Mouse (Mus musculus) frontal cortex, postnatal 10 days (tissue): ENCODE measurements around the gene Slc9a3r1.

Experiments used
- DNase-seq, 2 experiments: peaks; one replicate each; pipeline ENCODE4 v3.0.0; 2022; ENCODE audit warnings: low spot score in 2 of 2, mixed read lengths in 1 of 2

Slc9a3r1 gene

DNA sequence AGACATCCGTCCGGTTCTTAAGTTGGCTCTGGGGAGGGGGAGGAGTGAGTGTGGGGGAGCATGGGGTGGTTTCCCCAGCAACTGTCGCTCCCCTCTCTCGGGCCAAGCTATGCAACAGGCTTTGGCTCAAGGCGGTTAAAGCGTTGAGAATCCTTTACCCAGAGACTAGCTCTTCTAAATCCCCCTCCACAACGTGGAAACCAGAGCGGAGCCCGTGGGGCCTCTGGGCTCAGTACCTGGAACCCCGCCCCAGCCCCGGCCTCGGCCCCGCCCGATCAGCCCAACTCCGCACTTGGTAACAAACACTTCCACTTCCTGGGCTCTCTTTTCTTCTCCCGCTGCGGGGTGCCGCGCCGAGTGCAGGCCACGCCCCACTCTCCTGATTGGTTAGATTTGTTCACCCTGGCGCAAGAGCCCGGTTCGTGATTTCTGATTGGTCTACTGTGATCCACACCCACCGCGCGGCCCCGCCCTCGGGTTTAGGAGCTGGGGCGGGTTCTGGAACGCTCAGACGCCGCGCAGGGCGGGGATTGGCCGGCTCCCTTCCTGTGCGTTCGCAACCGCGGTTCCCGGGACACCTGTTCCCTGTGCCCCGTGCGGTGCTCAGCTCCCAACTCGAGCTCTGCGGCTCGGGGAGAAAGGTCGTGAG lies at the start of gene Slc9a3r1:
Slc9a3r1 (plus strand) TSS at position 510 of the 649 bp plus-strand sequence.
- peak; percentile 91 to 92 for DNase-seq

DNA sequence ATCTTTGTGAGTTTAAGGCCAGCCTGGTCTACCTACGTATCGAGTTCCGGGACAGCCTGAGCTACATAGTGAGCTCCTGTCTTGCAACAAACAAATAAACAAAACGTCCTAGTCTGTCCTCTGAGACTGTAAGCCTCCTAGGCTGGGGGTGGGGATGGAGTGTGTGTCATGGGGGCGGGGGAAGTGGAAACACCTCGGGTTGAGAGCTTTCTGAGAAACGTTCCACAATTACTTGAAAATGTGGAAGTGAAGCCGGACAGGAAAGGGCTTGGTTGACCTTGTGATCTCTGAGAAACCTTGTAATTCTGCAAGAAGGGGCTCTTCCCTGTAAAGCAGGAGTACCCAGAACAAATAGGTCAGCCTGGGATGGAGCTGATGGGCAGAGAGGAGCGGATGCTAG lies 43.7 kb upstream of the Slc9a3r1 start:
- no peak for DNase-seq

- DNase-seq, result no peak
Observed at GRCm38 (mm10) chr11:115128483-115128882, 34.7 kb upstream of the Slc9a3r1 start.

GRCm38 (mm10) chr11:115129508-115130126 lies 33.5 kb upstream of the Slc9a3r1 start:
- no peak for DNase-seq

GRCm38 (mm10) chr11:115131768-115132381 lies 31.3 kb upstream of the Slc9a3r1 start:
- no peak for DNase-seq

GRCm38 (mm10) chr11:115133800-115134199 lies 29.3 kb upstream of the Slc9a3r1 start, which contains the start of gene Cd300lf:
TSS of gene Cd300lf (minus strand) at chr11:115133992.
- DNase-seq, result no peak

DNA sequence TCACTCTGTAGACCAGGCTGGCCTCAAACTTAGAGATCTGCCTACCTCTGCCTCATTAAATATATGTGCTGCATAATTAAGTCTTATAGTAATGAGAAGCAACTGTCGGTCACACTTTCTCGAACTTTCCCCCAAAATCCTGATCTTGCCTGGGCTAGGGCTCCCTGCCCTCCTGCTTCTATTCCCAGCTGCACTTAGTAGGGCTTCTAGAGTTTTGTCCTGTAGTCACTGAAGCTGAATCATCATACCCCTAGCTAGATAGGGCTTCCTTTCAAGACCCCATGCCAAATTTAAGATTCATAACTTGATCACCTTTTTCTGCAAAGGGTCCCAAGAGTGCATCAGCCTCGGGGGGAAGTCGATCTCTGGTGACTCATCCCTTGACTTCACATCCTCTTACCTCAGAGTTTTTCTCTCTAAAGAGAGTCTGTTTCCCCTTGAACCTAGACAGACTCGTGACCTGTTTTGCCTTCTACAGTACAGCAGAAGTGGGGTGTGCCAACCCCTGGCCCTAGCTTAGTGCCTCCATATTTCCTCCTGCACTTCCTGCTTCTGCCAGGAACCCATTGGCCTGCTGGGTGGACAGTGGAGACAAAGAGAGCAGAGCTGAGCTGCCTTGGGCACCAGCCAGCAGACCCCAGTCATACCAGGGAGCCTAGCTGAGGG lies 24.4 kb upstream of the Slc9a3r1 start:
- no peak for DNase-seq

GRCm38 (mm10) chr11:115141970-115142369 lies 21.2 kb upstream of the Slc9a3r1 start:
- no peak for DNase-seq

- DNase-seq, result no peak
Observed at GRCm38 (mm10) chr11:115147813-115148212, 15.3 kb upstream of the Slc9a3r1 start.

GRCm38 (mm10) chr11:115150741-115151254 lies 12.3 kb upstream of the Slc9a3r1 start:
- DNase-seq, result no peak

GRCm38 (mm10) chr11:115151755-115152429 lies 11.2 kb upstream of the Slc9a3r1 start:
- DNase-seq, result peak in 1 of 2 experiments; percentile 44

GRCm38 (mm10) chr11:115153088-115153487 lies 10.1 kb upstream of the Slc9a3r1 start:
- no peak for DNase-seq

DNA sequence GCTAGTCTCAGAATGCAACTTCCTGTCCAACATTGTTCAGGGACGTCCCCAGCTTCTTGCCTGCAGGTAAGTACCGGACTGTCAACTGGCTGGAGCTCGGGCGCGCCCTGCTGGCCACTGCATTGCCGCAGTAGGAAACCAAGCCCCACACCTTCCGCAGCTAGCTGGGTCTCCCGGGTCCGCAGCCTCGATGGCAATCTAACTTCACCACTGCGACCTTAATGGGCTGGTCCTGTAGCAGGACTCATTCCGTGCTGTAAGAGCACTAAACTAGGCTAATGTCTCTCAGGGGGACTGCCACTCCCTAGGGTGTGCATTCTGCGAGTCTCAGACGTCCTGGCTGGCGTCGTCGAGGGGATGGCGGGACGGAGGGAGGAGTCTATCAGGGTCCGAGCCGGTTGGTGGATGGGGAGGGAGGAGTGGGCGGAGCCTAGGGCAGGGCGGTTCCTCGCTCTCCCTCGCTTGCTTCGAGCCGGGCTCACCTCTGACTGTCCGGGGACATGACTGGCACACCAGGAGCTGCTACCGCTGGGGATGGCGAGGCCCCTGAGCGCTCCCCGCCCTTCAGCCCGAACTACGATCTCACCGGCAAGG lies 9.3 kb upstream of the Slc9a3r1 start:
- peak in 1 of 2 experiments; percentile 57 for DNase-seq

- no peak for DNase-seq
Observed at GRCm38 (mm10) chr11:115155053-115155634, 8.0 kb upstream of the Slc9a3r1 start.

DNA sequence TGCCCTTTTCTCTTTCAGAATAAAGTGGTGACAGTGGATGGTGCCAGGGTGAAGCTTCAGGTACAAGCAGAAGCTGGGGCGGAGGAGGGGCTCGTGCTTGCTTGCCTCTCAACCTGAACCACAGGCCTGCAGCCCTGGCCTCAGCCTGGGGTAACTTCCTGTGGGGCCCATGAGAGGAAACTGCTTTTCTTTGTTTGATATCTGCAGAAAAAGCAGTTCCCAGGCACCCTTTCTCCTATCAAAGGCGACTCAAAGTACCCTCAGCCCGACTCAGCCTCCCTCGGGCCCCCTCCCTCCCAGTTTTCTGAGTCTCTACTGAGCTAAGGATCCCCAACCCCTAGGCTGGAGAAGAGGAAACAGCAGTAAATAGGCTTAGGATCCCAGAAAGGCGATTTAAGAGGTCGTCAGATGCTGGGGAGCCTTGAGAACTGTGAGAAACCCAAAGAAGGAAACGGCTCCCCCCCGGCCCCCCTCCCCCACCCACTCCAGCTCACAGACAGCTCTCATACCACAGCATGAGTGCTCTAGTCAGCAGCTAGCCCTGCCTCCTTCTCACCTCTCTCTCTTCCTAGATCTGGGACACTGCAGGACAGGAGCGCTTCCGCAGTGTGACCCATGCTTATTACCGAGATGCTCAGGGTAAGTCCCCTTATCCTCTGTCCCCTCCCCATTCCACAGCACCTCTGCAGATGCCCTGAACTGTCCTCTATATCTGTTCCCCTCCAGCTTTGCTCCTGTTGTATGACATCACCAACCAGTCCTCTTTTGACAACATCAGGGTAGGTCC lies 5.0 kb upstream of the Slc9a3r1 start:
- DNase-seq, result no peak

DNA sequence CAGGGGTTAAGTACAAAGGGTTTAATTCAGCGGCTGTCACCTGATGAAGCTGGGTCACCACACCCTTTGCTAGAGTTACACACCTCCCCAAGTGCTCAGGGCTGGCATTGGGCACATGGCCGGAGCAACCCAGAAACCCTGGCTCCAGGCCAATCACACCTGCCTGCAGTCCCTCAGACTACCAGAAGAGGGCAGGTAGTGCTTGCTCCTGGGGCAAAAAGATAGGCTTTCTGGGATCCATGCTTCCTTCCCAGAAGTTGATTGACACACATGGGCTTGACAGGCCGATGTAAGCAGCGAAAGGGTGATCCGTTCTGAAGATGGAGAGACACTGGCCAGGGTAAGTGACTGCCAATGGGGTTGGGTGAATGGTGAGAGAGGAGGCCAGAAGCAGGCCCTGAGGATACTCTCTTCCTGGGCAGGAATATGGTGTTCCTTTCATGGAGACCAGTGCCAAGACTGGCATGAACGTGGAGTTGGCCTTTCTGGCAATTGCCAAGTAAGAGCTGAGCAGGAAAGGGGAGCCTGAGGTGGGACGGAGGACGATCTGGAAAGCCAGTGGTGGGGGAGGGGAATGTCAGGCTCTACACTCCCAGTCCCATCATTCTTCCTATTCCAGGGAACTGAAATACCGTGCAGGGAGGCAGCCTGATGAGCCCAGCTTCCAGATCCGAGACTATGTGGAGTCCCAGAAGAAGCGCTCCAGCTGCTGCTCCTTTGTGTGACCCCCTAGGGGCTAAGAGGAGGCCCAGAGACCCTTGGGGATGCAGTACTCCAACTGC lies 2.9 kb upstream of the Slc9a3r1 start:
- DNase-seq, result peak in 1 of 2 experiments; percentile 58

DNA sequence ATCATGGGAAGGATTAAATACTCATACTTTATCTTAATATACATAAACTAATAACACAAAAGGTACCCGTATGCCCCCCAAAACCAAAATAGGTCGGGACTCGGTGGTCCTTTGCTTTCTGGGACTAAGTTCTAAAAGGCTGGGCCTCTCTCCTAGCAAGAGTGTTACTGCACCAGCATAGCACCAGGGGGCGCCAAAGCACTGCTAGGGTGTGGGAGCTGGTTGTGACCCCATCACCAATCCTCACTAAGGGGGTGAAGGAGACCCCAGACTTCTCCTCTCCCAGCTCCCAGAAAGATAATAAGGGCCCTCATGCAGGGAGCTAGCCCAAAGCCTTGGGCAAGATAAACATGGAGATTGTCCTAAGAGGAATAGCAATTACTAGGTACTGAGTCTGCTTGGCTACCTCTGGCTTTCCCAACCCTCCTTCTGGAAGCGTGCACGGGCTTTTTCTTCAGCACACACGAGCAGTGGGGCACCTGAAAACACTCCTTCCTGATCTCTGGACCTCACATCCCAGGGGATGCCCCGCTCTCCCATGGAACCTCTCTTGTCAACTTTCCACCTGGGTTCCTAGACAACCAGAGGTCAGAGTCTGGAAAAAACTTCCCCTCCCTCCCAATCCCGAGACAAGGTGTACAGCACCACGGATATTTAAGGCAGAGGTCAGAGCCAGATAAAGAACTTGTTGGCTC lies 2.1 kb upstream of the Slc9a3r1 start:
- peak in 1 of 2 experiments; percentile 73 for DNase-seq

DNA sequence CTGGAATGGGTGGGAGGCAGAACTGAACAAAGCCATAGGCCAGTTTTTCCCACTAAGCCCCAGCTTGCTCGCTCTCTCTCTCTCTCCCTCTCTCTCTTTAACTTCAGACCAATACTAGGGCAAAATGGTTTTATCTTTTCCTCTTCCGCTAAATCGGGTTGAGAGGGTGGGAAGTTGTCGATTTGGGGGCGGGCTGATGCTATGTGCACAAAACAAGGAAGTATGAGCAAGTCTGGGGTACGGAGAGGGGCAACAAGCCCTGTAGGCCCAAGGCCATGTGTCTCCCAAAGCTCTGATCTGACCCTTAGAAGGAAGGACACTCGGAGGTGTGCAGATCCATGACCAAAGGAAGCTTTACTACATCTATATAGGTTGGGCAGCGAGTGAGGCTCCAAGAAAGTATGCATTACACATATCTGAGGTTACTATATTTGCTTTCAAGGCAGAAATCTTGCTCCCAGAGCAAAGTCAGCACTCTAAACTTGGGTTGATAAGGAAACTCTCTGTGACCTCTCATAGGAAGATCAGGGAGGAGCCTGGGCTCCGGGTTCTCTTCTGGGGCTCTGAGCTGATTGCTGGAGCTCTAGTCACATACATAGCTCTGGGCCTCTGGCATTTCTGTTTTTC lies 1.4 kb upstream of the Slc9a3r1 start:
- peak in 1 of 2 experiments; percentile 7 for DNase-seq
